ENCODE assay signal across 22 mouse cellular contexts in genomic region chr9:103181886-103182285, GRCm38 (mm10). TPM values are rescaled to one million over a fixed set of nuclear protein-coding genes. Genes with fewer than 3 reads are reported as not detected.
"Had no signal": no experiment of that assay in that cellular context is flagged by ENCODE, and none has a peak within 500 bp of the region (broad histone marks: within the 10 kb centered on the region; RNA-seq: fewer than 3 reads in every experiment).

No protein-coding gene starts in this region.

- H3K9ac ChIP-seq: lung, embryonic 15.5 days; midbrain, embryonic 13.5 days; midbrain, embryonic 15.5 days; neural tube, embryonic 12.5 days had no signal

- H3K36me3 ChIP-seq: lung, embryonic 15.5 days; midbrain, embryonic 15.5 days had no signal

- H3K9me3 ChIP-seq: lung, embryonic 15.5 days; midbrain, embryonic 13.5 days; midbrain, embryonic 15.5 days; neural tube, embryonic 12.5 days had no signal

- H3K27ac ChIP-seq: lung, embryonic 15.5 days; macrophage; midbrain, embryonic 13.5 days; midbrain, embryonic 15.5 days; neural tube, embryonic 12.5 days had no signal

- H3K27me3 ChIP-seq: lung, embryonic 15.5 days; midbrain, embryonic 13.5 days; midbrain, embryonic 15.5 days; neural tube, embryonic 12.5 days had no signal

- DNase-seq: liver, postnatal 0 days; lung, adult 2 months; lung, postnatal 14 days; lung, postnatal 36 days; retina, postnatal 1 day; right cerebral cortex, adult 18-20 months; right cerebral cortex, postnatal 25 days; right cerebral cortex, postnatal 4 days; spleen, adult 18-20 months; thymus, adult 18-20 months; thymus, postnatal 14 days; thymus, postnatal 36 days had no signal

- H3K4me3 ChIP-seq: midbrain, embryonic 13.5 days; midbrain, embryonic 15.5 days; neural tube, embryonic 12.5 days had no signal

RNA-seq across cellular contexts. Expression of gene Gm20425, which starts 48.2 kb away (rescaled TPM):
- total RNA-seq: megakaryocyte progenitor cell, adult 5-6 weeks; midbrain, postnatal 0 days; monocyte, adult 5-6 weeks; neutrophil, adult 5-6 weeks had no signal
- polyA plus RNA-seq: midbrain, embryonic 13.5 days; midbrain, embryonic 15.5 days; stomach, embryonic 14.5 days had no signal
